Mouse (Mus musculus): ENCODE measurements around the gene 1500011B03Rik. TPM values are rescaled to one million over a fixed set of nuclear protein-coding genes. Genes with fewer than 3 reads are reported as not detected.

1500011B03Rik gene
- polyA plus RNA-seq, 1 experiment from 2014 or later: 133 TPM

DNA sequence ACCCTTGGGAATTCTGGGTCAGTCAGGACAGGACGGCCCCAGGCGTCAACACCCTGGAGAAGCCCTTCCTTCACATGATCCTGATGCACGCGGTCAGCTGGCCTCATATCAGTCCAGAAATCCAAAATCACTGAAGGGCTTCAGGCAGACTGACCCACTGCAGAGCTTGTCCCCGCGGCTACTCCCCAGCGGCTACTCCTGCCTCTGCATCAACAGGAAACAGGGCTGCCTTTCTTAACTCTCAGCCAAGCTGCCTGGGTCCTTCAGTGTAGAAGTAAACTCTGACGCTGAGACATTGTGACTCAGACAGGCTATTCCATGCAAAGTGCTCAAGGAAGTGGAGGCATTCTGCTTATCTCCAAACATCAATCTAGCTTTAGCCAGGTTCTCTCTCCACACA is 61.3 kb downstream of the 1500011B03Rik start:
- DNase-seq (ENCODE audit: low spot score) (no peak), ATAC-seq (replicated peaks; ENCODE audit: low FRiP score) (no peak)
- Histone ChIP-seq H3K36me3 (ENCODE audit: control insufficient read depth, insufficient read depth, low read length) (no peaks in the 10 kb centered on the region), H3K4me3 (ENCODE audit: low read depth, low read length) (no peak overlapping the region), H3K4me2 (ENCODE audit: low read depth, low read length, severe bottlenecking) (no peak overlapping the region), H3K4me1 (replicated peaks; ENCODE audit: control insufficient read depth, insufficient read depth, low read length) (no peaks in the 10 kb centered on the region), H3K27me3 (ENCODE audit: control insufficient read depth, insufficient read depth, low read length) (no peaks in the 10 kb centered on the region), H3K27ac (ENCODE audit: low read depth, low read length) (no peak overlapping the region), H3K9ac (ENCODE audit: low read length) (no peak overlapping the region), H3K9me3 (ENCODE audit: control insufficient read depth, low read length) (no peaks in the 10 kb centered on the region)
- 91% methylated on average over 8 of the region's 8 CpGs for WGBS

GRCm38 (mm10) chr5:114759536-114760090 is 63.7 kb downstream of the 1500011B03Rik start:
- H3K4me1 ChIP-seq (replicated peaks; ENCODE audit: control insufficient read depth, insufficient read depth, low read length): no peaks in the 10 kb centered on the region
- no peak overlapping the region for H3K4me2 ChIP-seq (ENCODE audit: low read depth, low read length, severe bottlenecking)
- no peaks in the 10 kb centered on the region; the same call in 1 of the 2 replicates for H3K36me3 ChIP-seq (ENCODE audit: control insufficient read depth, insufficient read depth, low read length)
- no peak overlapping the region for H3K27ac ChIP-seq (ENCODE audit: low read depth, low read length)
- no peak overlapping the region for H3K9ac ChIP-seq (ENCODE audit: low read length)
- WGBS: 96% methylated on average over 5 of the region's 5 CpGs
- no peak for ATAC-seq (replicated peaks; ENCODE audit: low FRiP score)
- DNase-seq (ENCODE audit: low spot score): no peak
- H3K9me3 ChIP-seq (ENCODE audit: control insufficient read depth, low read length): no peaks in the 10 kb centered on the region
- H3K4me3 ChIP-seq (ENCODE audit: low read depth, low read length): no peak overlapping the region
- H3K27me3 ChIP-seq (ENCODE audit: control insufficient read depth, insufficient read depth, low read length): no peaks in the 10 kb centered on the region

Small RNA genes within 50 kb of the gene (microRNA-seq; reads per million reads assigned to microRNA genes)
- 75.7 reads per million, percentile 31 among the genes with 10 or more reads in this experiment for gene Mir6240 (ENCODE audit: insufficient number of aligned reads)

Other genes with a start within 250 kb of the 1500011B03Rik start
- 0.17 and 0.53 TPM in 2 replicates for gene Trpv4, start 165.0 kb downstream of the 1500011B03Rik start, polyA plus RNA-seq (2014; fragmentation: Nextera tagmentation; extraction: Ambion mirVana)
- gene Gltp, start 132.5 kb downstream of the 1500011B03Rik start, polyA plus RNA-seq (2014; fragmentation: Nextera tagmentation; extraction: Ambion mirVana): 78.3 and 81.9 TPM in 2 replicates
- gene Tchp, start 115.7 kb downstream of the 1500011B03Rik start, polyA plus RNA-seq (2014; fragmentation: Nextera tagmentation; extraction: Ambion mirVana): 19.7 and 22.2 TPM in 2 replicates
- 61.8 and 71.8 TPM in 2 replicates for gene Ankrd13a, start 48.8 kb downstream of the 1500011B03Rik start, polyA plus RNA-seq (2014; fragmentation: Nextera tagmentation; extraction: Ambion mirVana)
- 39.3 and 41.5 TPM in 2 replicates for gene Git2, start 48.0 kb downstream of the 1500011B03Rik start, polyA plus RNA-seq (2014; fragmentation: Nextera tagmentation; extraction: Ambion mirVana)
- gene 4930519G04Rik, start 30.2 kb upstream of the 1500011B03Rik start, polyA plus RNA-seq (2014; fragmentation: Nextera tagmentation; extraction: Ambion mirVana): not detected in 2 replicates
- gene Gm9936, start 35.2 kb upstream of the 1500011B03Rik start, polyA plus RNA-seq (2014; fragmentation: Nextera tagmentation; extraction: Ambion mirVana): 0.39 and 0.40 TPM in 2 replicates
- gene Oasl2, start 73.5 kb upstream of the 1500011B03Rik start, polyA plus RNA-seq (2014; fragmentation: Nextera tagmentation; extraction: Ambion mirVana): 1.4 and 1.5 TPM in 2 replicates
- gene Oasl1, start 99.8 kb upstream of the 1500011B03Rik start, polyA plus RNA-seq (2014; fragmentation: Nextera tagmentation; extraction: Ambion mirVana): 0.20 TPM in 1 of 2 replicates, not detected in the other
- 49.8 and 51.5 TPM in 2 replicates for gene 2210016L21Rik, start 118.7 kb upstream of the 1500011B03Rik start, polyA plus RNA-seq (2014; fragmentation: Nextera tagmentation; extraction: Ambion mirVana)
- not detected in 2 replicates for gene Hnf1a, start 147.6 kb upstream of the 1500011B03Rik start, polyA plus RNA-seq (2014; fragmentation: Nextera tagmentation; extraction: Ambion mirVana)
- 31.7 and 39.5 TPM in 2 replicates for gene Sppl3, start 187.7 kb upstream of the 1500011B03Rik start, polyA plus RNA-seq (2014; fragmentation: Nextera tagmentation; extraction: Ambion mirVana)

Measured in forebrain, embryonic 11.5 days (tissue).